Mouse (Mus musculus) embryonic fibroblast, embryonic 13.5 days (primary cell): ENCODE data around the gene Ears2. TPM values are rescaled to one million over a fixed set of nuclear protein-coding genes. Genes with fewer than 3 reads are reported as not detected.
A peak's percentile ranks its signal among the peaks of the same experiment; 100 is the strongest.

Experiments
- H3K27ac ChIP-seq: 2 replicates; pipeline ENCODE4 v1.5.1; 2012; ENCODE audit warnings: low read length, control low read depth, inconsistent platforms; ENCODE audit not compliant: insufficient read depth
- H3K4me1 ChIP-seq: 2 replicates; pipeline ENCODE4 v1.6.1; 2011; ENCODE audit warnings: low read length; ENCODE audit not compliant: control insufficient read depth, insufficient read depth
- H3K4me3 ChIP-seq: 2 replicates; pipeline ENCODE4 v1.5.1; 2011; ENCODE audit warnings: mild to moderate bottlenecking, control low read depth, low read length; ENCODE audit not compliant: insufficient read depth
- CTCF ChIP-seq: IDR thresholded peaks from 2 replicates; pipeline ENCODE4 v1.5.1; 2011; ENCODE audit warnings: mild to moderate bottlenecking, control low read depth, low read length, moderate library complexity, borderline replicate concordance; ENCODE audit not compliant: insufficient read depth
- POLR2A ChIP-seq: IDR thresholded peaks from 2 replicates; pipeline ENCODE4 v1.6.1; 2011; ENCODE audit warnings: low read depth, mild to moderate bottlenecking, control low read depth, low read length, moderate library complexity
- polyA plus RNA-seq: library from polyadenylated mRNA; stranded (reverse); fragments of >200 nt; gene quantifications from 2 replicates; pipeline ENCODE4 v1.2.4, GENCODE M21; 2011; ENCODE audit warnings: low read depth; ENCODE audit not compliant: missing spikeins, insufficient read length

Gene Ears2
- polyA plus RNA-seq, 1 experiment, result 4.0 TPM

DNA sequence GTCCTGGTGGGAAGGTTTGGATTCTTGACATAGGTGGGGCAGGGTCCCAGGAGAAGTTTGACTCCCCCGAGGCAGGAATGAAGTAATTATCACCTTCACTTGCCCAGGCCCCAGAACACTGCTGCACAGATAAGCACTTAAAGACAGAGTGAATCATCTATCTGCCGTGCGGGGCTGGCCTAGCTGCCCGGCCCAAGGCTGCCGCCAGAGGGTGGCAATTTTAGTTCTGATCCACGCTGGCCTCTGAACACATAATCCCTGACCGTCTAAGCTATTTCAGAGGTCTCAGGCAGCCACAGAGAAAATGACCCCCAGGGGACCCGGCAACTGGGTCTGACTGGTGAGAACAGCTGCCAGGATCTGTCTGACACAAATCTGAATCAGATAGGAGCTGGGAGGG, 52.0 kb downstream of the Ears2 start:
- no peak overlapping the region for H3K4me3 ChIP-seq

GRCm38 (mm10) chr7:122012949-122013348, 54.1 kb downstream of the Ears2 start:
- Histone ChIP-seq H3K27ac (no peak overlapping the region), H3K4me1 (peaks cover 18% of the 10 kb centered on the region; the same call in 1 of the 2 replicates), H3K4me3 (no peak overlapping the region)
- TF ChIP-seq POLR2A (no peak), CTCF (no peak)

More for the DNA sequence above, 52.0 kb downstream of the Ears2 start:
- TF ChIP-seq POLR2A, result no peak
- TF ChIP-seq CTCF, result no peak
- peak overlapping the region; percentile 22; the same call in 1 of the 2 replicates for H3K27ac ChIP-seq
- H3K4me1 ChIP-seq, result peaks cover 18% of the 10 kb centered on the region

DNA sequence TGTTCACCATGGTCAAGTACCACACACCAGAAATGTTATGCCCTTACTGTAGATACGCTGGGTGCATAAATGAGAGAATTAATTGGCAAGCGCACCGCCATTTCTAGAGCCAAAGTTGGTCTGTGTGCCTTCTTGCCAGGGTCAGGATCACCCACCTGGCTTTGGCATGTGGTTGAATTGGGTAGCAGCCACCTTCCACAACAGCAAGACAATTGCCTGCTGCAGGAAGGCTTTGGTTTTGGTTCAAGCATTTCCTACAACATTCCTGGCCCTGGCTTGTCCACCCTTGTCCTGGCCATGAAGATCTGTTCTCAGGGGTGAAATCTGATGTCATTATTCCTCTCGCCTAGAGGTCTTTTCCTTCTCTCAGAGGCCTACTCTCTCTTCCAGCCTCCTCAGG, 54.7 kb downstream of the Ears2 start:
- TF ChIP-seq CTCF (no peak), POLR2A (no peak)
- Histone ChIP-seq H3K4me3 (no peak overlapping the region), H3K27ac (no peak overlapping the region), H3K4me1 (peaks cover 18% of the 10 kb centered on the region; the same call in 1 of the 2 replicates)

DNA sequence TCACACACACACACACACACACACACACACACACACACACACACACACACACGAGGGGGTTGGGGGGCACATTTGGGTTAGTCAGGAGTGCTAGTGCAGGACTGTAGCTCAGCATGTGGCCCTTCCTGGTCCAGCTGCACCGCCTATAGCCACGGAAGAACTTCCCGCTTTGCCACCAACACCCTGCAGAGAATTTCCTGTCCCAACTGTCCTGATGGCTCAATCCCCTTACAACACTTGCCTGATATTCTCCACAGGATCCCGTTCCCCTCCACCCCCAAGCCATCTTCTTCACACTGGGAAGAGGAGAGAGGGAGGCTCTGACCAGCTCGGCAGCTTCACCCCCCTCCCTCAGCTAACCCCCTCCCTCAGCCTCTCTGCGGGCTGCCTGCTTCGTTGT, 66.7 kb downstream of the Ears2 start:
- Histone ChIP-seq H3K4me3 (no peak overlapping the region), H3K27ac (no peak overlapping the region), H3K4me1 (no peaks in the 10 kb centered on the region)
- TF ChIP-seq CTCF, result no peak
- TF ChIP-seq POLR2A, result no peak

DNA sequence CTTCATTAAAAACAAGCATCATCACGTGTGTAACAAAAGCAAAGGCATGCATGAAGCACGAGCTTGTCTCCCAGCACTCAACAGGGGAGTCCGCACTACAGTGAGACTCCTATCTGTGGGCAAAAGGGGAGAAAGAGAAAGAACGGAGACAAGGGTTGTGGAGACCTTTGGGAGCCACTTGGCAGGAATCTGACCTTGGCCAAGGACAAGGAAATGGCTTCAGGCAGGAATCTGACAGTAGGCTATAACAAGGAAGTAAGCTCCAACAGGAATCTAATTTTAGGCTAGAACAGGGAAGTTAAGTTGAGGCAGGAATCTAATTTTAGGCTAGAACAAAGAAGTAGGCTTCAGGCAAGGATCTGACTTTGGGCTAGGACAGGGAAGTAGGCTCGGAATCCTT, 71.1 kb downstream of the Ears2 start:
- Histone ChIP-seq H3K4me3 (no peak overlapping the region), H3K27ac (no peak overlapping the region), H3K4me1 (no peaks in the 10 kb centered on the region)
- TF ChIP-seq CTCF (no peak), POLR2A (no peak)

Other genes starting within 250 kb of the Ears2 start
- not detected in 2 replicates for gene Scnn1b, start 202.2 kb downstream of the Ears2 start, polyA plus RNA-seq
- gene Cog7, start 85.6 kb downstream of the Ears2 start, polyA plus RNA-seq, result 14.0 and 16.3 TPM in 2 replicates
- gene Gga2, start 46.0 kb downstream of the Ears2 start, polyA plus RNA-seq, result 48.8 and 60.1 TPM in 2 replicates
- 47.0 and 50.0 TPM in 2 replicates for gene Ubfd1, start 88 bp downstream of the Ears2 start, polyA plus RNA-seq
- 137 and 149 TPM in 2 replicates for gene Ndufab1, start 34.6 kb upstream of the Ears2 start, polyA plus RNA-seq
- gene Palb2, start 65.7 kb upstream of the Ears2 start, polyA plus RNA-seq, result 4.0 and 4.8 TPM in 2 replicates
- gene Dctn5, start 65.8 kb upstream of the Ears2 start, polyA plus RNA-seq, result 80.2 and 83.0 TPM in 2 replicates
- gene Plk1, start 92.2 kb upstream of the Ears2 start, polyA plus RNA-seq, result 36.6 and 44.3 TPM in 2 replicates
- not detected in 2 replicates for gene Ern2, start 118.9 kb upstream of the Ears2 start, polyA plus RNA-seq
- not detected in 2 replicates for gene Chp2, start 152.2 kb upstream of the Ears2 start, polyA plus RNA-seq
- 1.0 TPM in 1 of 2 replicates, not detected in the other for gene Prkcb, start 221.5 kb upstream of the Ears2 start, polyA plus RNA-seq